Mouse (Mus musculus) WW6 (cell line): Measurements from ENCODE around the gene Nln.

Experiments used
- DNase-seq: peaks from one replicate; pipeline ENCODE4 v3.0.0-alpha.2; 2013; ENCODE audit warnings: low read depth, low spot score

Nln gene

DNA sequence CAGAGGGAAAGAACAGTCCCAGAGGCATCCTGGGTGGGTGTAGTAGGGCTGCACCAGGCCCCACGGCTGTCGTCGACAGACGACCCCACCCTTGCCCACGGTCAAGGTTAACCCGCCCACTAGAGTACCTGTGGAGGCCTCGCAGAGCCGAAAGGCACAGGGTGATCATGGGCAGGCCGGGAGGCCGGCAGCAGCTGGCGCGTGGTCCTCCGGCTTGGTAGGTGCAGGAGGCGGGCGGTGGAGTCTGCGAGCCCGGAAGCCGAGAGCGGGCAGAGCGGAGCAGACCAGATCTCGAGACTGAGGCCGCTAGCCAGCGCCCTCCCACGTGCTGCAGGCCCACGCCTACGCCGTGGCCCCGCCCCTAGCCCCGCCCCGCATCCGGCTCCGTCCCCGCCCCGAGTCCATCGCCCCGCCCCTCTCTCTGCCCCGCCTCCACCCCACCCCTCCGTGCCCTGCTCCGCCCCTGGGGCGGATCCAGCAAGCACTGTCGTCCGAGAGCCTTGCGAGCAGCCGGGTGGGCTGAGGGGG, at the start of gene Nln, which contains the start of gene Sgtb:
Gene Nln, minus strand, starts transcription at position 327 of the 528 bp plus-strand sequence.
Gene Sgtb, plus strand, starts transcription at position 454 of the 528 bp plus-strand sequence.
- peak; percentile 65 for DNase-seq

DNA sequence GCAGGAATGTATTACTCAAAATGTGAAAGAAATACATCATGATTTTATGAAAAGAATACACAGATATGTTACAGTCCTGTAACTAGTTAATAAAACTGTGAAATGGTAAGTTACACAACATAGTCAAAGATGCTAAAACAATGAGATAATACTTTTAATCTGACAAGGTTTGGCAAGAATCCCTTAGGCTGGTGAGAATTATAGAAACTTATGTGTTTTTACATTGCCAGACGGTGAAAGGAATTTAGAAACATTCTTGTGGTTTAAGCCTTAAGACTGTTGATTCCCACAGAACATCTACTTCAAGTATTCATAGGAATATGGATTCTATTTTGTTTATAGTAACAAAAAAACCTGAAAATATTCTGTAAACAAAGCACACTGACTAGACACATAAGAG, 46.3 kb upstream of the Nln start:
- DNase-seq = no peak

DNA sequence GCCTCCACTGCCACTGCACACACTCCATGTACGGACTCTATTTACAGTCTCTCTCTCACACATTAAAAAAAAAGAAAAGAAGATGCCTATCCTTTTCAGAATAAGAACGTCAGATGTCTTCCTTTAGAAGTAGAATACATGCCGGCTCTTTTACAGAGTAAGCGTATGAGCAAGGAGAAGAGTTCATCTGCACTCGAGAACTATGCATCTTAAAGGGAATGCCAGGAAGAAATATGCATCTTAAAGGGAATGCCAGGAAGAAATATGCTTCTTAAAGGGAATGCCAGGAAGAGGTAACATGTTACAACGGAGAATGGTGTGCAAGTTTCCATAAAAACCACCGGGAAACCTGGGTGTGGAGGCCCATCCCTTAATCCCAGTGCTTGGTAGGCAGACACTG, 45.7 kb upstream of the Nln start:
- no peak for DNase-seq

DNA sequence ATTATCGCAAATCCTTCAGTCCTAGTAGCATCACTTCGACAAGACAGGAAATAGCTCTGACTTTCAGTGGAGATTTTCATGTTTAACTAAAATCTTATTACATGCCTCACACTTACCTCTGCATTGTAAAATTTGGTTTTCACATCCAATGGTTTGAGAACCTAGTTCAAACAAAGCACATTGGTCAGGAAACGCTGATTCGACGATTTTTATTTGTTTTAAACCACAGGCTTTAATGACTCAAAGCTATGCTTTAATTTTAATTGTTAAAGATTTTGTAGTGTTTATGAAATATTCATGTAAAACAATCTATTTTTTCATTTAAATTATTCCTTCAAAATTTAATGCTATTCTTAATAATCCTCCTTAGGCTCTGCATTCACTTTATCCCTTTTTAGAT, 44.8 kb upstream of the Nln start:
- no peak for DNase-seq

DNA sequence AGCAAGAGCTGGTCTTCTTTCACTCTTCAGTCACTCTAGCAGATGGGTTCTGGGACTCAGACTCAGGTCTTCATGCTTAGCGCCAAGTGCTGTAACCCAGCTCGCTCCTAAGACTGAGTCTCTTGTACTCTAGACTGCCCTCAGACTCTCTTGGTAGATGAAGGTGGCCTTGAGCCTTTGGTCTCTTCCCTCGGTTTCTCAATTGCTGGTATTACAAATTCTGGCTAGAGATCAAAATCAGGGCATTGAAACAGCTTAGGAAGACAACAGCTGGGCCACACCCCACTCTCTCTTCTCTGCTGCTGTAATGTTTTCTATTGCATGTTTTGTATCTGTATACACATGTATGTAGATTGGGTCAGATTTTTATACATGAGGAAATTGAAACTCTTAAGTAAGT, 36.2 kb upstream of the Nln start:
- no peak for DNase-seq

DNA sequence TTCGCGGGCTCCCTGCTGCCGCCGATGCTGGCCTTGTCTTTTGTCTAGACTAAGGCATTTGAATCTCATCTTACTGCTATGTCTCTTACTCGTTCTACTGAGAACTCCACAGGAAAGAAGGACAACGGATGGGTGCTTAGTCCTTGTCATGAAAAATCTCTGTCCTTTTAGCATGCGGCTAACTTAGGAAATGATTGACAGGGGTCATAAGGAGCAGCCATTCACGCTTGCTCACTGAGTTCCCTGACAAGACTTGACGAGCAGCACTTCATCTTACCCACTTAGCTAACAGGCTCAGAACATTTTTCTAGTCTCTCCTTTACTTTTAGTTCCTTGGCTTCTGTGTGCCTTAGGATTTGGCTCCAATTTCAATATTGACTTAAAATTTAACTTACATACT, 35.5 kb upstream of the Nln start:
- no peak for DNase-seq

DNA sequence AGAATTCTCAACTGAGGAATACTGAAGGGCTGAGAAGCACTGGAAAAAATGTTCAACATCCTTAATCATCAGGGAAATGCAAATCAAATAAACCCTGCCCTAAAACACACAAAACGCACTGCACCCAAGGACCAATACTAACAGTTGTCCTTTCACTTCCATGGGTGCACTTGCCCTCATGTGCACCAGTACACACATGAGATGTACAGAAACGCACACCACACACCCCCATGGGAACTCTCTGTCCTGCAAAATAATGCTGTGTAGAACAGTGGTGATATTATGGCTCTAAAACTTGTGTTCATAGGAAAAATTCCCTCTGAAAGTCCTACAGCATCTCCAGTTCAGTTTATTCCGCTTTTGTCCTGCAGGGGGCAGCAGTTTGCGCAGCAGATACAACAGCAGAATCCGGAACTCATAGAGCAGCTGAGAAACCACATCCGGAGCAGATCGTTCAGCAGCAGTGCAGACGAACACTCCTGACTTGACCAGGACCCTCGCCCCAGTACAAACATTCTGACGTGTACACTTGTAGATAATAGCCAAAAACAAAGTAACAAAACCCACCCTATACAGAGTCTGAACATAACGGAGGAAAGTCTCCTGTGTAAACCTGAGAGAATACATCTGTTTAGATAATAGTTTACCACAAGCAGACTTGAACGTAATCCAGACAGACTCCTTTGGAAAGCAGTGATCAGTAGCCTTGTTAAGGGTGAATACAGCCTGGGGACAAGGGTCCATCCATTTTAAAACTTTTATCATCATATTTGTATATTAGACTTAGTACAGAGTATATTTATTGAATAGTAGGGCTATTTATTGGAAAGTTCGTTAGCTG, 30.2 kb upstream of the Nln start:
- DNase-seq = peak; percentile 42

DNA sequence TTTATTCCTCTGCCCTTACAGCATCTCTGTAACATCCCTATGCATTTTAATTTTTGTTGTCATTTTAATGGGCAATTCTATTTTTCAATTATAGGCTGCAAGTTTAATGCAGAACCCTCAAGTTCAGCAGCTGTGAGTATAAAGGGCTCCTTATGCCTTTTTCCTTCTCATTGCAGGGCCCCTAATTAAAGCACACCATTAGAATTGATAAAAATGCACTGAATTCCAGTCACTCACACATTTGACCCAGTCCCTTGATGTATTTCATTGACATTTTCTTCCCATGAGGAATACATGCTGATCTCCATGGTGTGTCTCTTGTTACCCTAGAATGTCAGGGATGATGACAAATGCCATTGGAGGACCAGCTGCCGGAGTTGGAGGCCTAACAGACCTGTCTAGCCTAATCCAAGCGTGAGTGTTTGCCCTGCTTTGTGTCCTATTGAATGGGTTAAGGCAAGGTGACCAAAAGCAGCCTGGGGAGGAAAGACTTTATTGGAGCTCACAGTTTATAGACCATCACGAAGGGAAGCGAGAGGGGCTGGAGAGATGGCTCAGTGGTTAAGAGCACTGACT, 25.2 kb upstream of the Nln start:
- DNase-seq = no peak

DNA sequence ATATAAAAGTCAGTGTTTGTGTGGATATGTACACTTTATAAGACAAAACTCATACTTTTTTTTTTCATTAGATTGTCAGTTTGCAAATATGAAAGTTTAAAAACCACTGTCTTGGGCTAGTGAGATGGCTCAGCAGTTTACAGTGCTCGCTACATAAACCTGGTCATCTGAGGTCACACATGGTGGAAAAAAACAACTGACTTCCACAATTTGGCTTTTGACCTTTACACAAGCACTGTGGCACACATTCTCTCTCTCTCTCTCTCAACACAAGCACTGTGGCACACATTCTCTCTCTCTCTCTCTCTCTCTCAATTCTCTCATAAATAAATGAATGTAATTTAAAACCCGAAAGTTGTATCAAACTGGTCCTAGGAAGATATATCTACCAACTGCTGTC, 23.1 kb upstream of the Nln start:
- DNase-seq = no peak

DNA sequence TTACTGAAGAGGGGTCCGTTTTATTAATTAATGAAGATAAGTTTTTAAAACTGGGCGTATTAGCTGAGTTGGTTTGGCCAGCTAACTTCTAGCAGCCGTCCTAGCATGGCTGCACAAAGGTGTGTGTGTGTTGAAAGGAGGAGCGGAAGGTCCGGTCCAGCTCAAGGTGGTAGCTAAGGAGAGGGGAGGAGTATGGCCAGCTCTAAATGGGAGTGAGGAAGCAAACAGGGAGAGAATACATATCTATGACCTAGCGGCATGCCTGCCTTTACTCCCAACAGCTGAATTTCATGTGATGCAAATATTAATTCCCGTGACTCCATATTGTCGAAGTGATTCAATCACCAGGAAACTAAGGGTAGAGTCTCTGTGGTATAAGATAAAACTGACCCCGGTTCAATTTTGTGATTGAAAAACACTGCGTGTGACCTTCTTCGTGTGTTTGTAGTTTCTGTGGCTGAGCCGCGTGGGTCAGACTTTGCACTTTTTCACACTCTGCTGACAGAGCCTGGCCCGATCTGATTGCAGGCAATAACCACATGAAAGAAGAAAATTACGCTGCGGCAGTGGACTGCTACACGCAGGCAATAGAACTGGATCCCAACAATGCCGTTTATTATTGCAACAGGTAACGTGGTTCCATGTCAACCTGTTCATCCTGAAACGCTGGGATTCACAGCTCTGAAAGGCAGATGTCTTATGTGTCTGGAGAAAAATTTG, 14.4 kb upstream of the Nln start:
- no peak for DNase-seq

DNA sequence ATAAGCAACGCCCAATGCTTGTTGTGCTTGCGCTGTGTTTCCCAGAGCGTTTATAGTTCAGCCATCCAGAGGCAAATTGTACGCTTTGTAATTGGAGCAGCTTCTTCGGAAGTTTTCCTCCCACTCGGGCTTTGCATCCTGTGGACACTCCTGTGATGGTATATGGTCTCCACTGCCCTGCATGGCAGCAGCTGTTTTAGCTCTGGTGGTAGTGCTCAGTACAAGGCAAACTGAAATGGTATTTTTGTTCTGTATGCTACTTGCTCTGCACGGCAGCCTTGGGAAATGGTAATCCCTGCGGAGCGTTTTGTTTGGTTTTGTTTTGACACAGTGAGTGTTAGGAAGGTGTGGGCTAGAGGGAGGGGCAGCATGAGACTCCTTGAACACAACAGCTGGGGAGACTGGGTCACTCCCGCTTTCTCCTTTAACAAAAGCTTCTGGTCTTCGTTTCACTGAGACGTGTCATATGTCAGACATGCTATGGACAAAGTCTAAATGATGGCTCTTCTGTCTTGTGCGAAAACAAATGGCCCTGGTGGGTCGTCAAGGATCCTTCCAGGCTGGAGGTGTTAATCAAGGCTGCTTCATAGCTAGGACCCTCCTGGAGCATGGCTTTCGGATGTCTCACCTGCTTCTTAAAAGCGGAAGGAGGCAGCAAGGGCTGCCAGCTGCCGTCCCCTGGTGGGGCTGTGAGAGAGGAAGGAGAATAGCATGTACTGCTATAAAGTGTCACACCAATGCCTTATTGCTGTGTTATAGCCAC, 12.8 kb upstream of the Nln start:
- no peak for DNase-seq

DNA sequence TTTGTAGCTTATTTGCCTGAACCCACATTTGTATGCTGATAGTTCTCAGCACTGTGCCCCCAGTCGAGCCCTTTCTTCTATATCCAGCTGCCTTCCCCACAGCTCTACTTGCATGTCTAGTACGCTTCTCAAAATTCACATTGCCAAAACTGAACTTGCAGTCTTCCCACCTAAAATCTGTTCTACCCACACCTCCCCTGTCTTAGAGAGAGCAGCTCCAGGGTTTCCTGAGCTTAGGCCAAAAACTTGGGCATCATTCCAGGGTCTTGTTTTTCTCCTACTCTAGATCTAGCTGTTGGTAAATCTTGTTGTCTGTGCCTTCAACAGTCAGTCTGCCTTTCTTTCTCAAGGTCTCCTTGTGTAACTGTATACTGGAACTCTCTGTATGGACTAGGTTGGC, 5.4 kb upstream of the Nln start:
- DNase-seq = no peak

DNA sequence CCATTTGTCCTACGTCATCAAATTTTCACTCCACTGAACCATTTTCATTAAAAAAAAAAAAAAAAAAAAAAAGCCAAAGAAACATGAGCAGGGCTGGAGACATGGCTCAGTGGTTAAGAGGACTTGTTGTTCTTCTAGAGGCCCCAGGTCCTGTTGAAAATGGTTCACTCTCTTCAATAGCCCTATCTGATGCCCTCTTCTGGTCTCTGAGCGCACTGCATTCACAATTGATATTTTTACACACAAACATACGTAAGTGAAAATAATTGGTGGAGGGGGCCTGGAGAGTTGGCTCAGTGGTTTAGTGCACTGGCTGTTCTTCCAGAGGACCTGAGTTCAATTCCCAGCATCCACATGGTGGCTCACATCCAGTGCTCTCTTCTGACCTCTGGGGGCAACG, 4.4 kb upstream of the Nln start:
- no peak for DNase-seq

DNA sequence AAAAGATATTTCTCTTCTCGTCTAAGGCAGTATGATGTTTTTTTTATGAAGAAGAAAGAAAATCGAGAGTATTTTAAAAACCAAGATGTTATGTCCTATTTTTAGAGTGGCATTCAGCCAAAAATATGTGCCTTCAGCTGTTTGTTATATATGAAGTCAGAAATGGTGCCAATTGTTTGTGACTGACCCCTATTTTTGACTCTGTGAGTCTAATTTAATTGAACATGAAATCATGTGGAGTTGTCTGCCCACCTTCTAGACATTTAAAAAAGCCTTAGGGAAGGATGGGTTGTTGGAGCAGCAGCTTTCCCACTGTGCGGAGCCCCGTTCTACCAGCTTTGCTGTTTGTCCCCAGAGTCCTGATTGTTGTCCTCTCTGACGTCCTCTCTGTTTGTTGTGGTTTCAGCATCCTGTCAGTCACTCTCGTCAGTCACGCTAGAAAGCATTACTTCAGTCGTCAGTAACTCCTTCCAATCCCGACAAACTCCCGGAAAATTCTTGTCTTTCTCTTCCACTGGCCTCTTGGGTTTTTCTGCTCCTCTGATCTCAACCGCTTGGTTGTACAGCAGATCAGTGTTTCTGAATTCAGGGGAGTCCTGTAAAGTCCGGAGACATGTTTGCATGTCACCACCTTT, 3.0 kb upstream of the Nln start:
- DNase-seq = no peak

DNA sequence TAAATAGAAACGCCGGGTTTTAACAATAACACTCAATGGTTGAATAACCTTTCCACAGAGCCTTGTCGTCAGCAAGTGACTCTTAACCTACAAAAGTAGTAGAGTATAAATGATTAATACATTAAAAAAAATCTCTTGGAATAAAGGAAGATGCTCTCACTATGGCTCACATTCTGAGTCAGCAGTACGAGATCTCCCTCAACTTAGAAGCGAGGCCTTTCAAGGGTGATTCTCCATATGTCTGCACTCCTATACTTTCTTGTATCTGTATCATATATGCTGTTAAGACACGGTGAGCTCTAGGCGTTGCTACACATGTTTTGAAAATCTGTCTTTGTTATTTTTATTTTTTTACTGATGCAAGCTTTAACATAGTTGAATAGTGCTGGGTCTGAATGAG, 1.1 kb upstream of the Nln start:
- DNase-seq = no peak

DNA sequence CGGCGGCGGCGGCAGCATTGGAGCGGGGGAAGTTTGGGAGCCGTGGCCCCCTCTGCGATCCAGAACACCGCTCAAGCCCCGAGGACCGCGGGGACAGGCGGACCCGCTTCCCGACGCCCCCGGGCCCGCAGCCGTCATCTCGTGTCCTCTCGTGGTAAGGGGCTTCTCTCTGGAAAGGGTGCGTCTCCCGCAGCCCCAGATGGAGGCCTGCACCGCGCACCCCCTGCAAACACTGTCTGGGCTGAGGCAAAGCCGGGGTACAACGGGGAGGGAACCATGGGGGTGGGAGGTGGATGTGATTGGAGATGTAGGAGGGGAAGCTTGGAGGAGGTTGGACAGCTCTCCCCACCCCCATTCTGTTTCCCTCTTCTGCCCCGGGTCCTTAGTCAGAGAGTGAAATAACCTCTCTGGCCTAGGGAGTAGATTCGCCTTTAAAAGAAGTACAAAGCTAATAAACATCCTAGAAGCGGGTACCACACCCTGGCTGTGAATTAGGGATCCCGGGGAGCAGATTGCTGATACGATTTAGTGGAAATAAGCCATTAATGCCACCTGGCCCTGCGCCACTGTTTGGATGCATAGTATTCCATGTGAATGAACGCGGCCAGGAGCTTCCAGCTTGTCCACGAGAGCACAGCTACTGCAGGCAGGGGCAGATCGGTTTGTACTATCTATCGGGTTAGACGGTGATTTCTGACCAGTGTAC, 555 bp upstream of the Nln start:
- peak; percentile 40 for DNase-seq

DNA sequence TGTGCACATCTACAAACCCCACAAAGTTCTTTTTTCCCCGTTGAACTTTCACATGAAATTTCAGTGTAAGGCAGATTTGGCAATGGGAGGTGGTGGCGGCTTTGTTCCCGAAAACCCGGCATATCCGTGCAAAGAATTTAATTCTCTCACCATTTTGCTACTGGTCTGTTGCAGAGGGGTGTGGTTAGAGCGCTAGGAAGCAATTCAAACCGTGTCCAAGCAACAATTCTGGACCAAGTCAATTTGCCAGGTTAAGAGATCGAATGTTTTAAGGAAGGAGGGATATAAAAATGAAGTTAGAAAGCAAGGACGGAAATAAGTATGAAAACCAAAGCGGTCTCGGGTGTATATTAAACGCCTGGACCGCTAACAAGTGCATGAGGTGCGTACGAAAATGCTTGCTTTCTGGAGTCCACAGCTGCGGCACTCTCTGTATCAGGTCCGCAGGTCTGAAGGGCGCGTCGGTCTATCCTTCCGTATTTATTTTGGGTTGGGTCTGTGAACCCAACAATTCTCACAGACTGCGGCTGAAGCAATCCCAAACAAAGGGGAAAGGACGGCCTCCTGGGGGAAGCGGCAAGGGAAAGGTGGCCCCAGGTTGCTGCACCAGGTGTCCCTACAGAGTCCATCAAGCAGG, 645 bp downstream of the Nln start:
- DNase-seq = no peak

DNA sequence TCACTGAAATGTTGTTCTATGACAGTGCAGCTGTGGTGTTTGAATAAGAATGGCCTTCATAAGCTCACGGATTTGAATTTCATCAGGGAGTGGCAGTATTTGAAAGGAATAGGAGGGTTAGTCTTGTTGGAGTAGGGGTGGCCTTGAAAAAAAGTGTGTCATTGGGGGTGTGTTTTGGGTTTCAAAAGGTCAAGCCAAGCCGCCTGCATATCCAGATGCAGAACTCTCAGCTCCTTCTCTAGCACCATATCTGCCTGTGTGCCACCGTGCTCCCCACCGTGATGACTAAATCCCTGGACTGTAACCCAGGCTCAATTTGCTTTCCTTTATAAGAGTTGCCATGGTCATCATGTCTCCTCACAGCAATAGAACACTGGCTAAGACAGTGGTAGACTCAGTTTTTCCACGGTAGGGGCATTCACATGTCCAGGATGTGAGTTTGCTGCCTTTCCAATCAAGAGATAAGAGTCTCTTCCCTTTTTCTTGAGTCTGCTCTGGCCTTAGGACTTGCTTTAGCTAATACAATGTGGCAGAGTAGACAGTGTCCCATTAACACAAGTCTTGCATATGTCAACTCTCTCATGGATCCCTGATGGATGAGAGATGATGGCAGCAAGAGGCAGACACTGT, 7.7 kb downstream of the Nln start:
- DNase-seq = no peak

DNA sequence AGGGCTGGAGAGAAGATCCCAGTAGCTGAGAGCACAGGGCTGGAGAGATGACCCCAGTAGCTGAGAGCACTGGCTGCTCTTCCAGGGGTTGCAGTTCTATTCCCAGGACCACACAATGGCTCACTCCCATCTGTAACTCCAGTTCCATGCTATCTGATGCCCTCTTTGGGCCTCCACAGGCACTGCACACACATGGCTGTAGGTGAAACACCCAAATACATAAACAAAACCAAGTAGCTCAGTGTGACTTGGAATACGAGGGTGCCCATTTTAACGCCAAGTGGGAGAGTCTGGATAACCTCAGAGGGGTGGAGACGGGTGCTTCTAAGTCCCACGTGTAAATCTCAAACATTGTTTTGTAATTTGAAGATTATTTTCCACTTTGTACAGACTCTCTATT, 9.0 kb downstream of the Nln start:
- DNase-seq = no peak

DNA sequence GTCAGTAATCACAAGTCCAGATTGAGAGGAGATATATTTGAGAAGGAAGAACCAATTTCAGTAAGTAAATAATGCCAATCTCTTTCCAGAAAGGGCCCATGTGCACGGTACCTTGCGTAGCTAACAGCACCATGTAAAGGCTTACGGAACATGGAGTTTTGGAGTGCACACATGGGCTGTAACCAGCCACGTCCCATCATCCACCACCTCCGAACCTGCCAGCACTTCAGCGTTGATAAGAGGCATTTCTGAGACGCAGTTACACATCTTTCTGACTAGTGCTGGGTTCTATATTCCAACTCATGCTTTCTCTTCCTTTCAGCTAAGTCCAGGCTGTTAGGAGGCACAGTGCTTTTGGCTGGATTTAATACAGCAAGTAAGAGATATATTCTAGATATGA, 12.2 kb downstream of the Nln start:
- DNase-seq = no peak
